Comparison of ENCODE assay signal across 10 mouse cellular contexts in the genomic region with DNA sequence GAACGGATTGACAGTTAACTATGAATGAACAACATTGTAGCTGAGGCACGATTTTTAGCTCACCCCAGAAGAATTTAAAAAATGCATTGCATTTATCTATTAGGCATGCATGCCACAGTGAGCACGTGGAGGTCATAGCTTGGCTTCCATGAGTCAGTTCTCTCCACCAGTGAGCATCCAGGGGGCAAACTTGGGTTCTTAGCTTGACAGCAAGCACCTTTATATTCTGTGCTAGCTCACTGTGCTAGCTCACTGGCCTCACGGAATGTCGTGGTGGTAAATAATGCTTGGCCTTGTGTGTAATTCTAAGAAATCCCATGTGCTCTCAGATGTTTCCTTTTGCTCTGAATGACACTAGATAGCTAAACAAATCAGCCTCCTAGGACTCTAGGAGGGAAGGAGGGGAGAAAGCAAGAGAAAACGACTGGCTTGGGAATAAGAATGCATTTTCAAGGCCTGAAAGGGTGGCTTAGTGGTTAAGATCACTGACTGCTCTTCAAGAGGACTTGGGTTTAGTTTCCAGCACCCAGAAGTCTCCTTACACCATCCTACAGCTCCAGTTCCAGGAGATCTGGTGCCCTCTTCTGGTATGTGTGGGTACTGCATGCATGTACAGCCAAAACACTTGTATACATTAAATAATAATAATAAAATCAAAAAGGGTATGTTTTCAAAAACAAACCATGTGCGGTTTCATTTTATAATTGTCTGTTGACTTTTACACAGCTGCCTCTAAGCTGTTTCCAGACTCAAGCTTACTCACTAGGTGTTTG.
DNase-seq lines count a peak whose midpoint lies in the region; ATAC-seq and TF ChIP-seq lines count a peak whose summit lies in the region.
"Had no signal": no experiment of that assay in that cellular context is flagged by ENCODE, and none has a peak within 500 bp of the region (broad histone marks: within the 10 kb centered on the region; RNA-seq: fewer than 3 reads in every experiment).

No protein-coding gene starts in this region.

- no peaks in the 10 kb centered on the region for H3K9me3 ChIP-seq in kidney, postnatal 0 days (replicated peaks; ENCODE audit: low read length)
- H3K9me3 ChIP-seq in CH12.LX (replicated peaks; ENCODE audit: low read length): peaks cover 71% of the 10 kb centered on the region

- no peak for TF ChIP-seq EP300 in CH12.LX (IDR thresholded peaks at IDR 0.05; ENCODE audit: low read length)

- dilution Hi-C loops in CH12.LX (cut with MboI; ENCODE audit: extremely low pct_ligation_motif_present, extremely low pct_unique_long_range_greater_than_20kb, low sequenced_read_pairs): no loop called here

- H3K4me3 ChIP-seq in kidney, postnatal 0 days (replicated peaks; ENCODE audit: low read depth, low read length): no peak overlapping the region
- no peak overlapping the region for H3K4me3 ChIP-seq in CH12.LX (replicated peaks in 1 of 3; ENCODE audit: low read depth in 2 of 3, low read length in 2 of 3, poor library complexity in 1 of 3)
- H3K4me3 ChIP-seq: forebrain, embryonic 12.5 days; hindbrain, embryonic 12.5 days had no signal

- no peak overlapping the region for H3K9ac ChIP-seq in kidney, postnatal 0 days (ENCODE audit: low read depth, low read length)
- no peak overlapping the region for H3K9ac ChIP-seq in CH12.LX (ENCODE audit: insufficient read depth, low read depth)
- H3K9ac ChIP-seq: forebrain, embryonic 12.5 days; hindbrain, embryonic 12.5 days had no signal

- H3K27me3 ChIP-seq in kidney, postnatal 0 days (ENCODE audit: insufficient read depth, low read length): no peaks in the 10 kb centered on the region
- H3K27me3 ChIP-seq in CH12.LX (replicated peaks): no peaks in the 10 kb centered on the region
- H3K27me3 ChIP-seq: forebrain, embryonic 12.5 days; hindbrain, embryonic 12.5 days had no signal

- TF ChIP-seq CTCF in kidney, postnatal 0 days (IDR thresholded peaks at IDR 0.05; ENCODE audit: low read depth): peak; percentile 59
- peak in 1 of 2 experiments; percentile 12; a peak in 2 of 4 replicates for TF ChIP-seq CTCF in CH12.LX (conservative IDR thresholded peaks at IDR 0.05 in 1 of 2, IDR thresholded peaks at IDR 0.05 in 1 of 2; ENCODE audit: low read depth in 2 of 2, low read length in 2 of 2)

- no peak for ATAC-seq in kidney, postnatal 0 days (replicated peaks; ENCODE audit: low FRiP score, low read depth)

- no peak for TF ChIP-seq RAD21 in CH12.LX (IDR thresholded peaks at IDR 0.05; ENCODE audit: low read depth, low read length)

- DNase-seq in kidney, postnatal 0 days (ENCODE audit: low spot score): no peak
- DNase-seq in kidney, adult 9 months: no peak
- peak; percentile 20 for DNase-seq in 3T3-L1 (ENCODE audit: low read depth, low spot score)
- peak; percentile 0 for DNase-seq in CH12.LX (ENCODE audit: extremely low read depth)
- DNase-seq in c-Kit-positive CD71-positive TER-119-positive erythroid progenitor cells, embryonic 14.5 days (ENCODE audit: low spot score): peak; percentile 14
- DNase-seq in cerebellum, adult 9-11 months: no peak
- DNase-seq in cerebellum, postnatal 14 days: no peak

- no peaks in the 10 kb centered on the region for H3K36me3 ChIP-seq in kidney, postnatal 0 days (ENCODE audit: insufficient read depth, low read length)
- no peaks in the 10 kb centered on the region for H3K36me3 ChIP-seq in CH12.LX (replicated peaks in 1 of 2; ENCODE audit: control insufficient read depth in 1 of 2, insufficient read depth in 1 of 2, low read length in 1 of 2)
- H3K36me3 ChIP-seq: forebrain, embryonic 12.5 days; hindbrain, embryonic 12.5 days had no signal

- H3K4me2 ChIP-seq in kidney, postnatal 0 days (ENCODE audit: low read length): no peak overlapping the region
- H3K4me2 ChIP-seq in CH12.LX (ENCODE audit: insufficient read depth, low read depth, poor library complexity, severe bottlenecking): no peak overlapping the region
- H3K4me2 ChIP-seq: forebrain, embryonic 12.5 days; hindbrain, embryonic 12.5 days had no signal

- no peak for TF ChIP-seq POLR2A in CH12.LX (IDR thresholded peaks at IDR 0.05; ENCODE audit: low read depth, low read length)

- H3K4me1 ChIP-seq in kidney, postnatal 0 days (replicated peaks; ENCODE audit: insufficient read depth, low read length): no peaks in the 10 kb centered on the region
- H3K4me1 ChIP-seq in CH12.LX (ENCODE audit: control insufficient read depth in 1 of 2, insufficient read depth in 2 of 2): no peaks in the 10 kb centered on the region
- H3K4me1 ChIP-seq: forebrain, embryonic 12.5 days; hindbrain, embryonic 12.5 days had no signal

- no peak overlapping the region for H3K27ac ChIP-seq in kidney, postnatal 0 days
- no peak overlapping the region for H3K27ac ChIP-seq in CH12.LX (ENCODE audit: insufficient read depth, low read depth)
- H3K27ac ChIP-seq: forebrain, embryonic 12.5 days; hindbrain, embryonic 12.5 days; macrophage had no signal

- in situ Hi-C loops in CH12.LX (cut with MboI; ENCODE audit: low pct_ligation_motif_present, low pct_unique_long_range_greater_than_20kb, low sequenced_read_pairs): no loop called here

- 74% methylated on average over 7 of the region's 7 CpGs for WGBS in kidney, postnatal 0 days

- no peaks in the 10 kb centered on the region for H3K79me2 ChIP-seq in CH12.LX (replicated peaks; ENCODE audit: control insufficient read depth, extremely low read depth, insufficient read depth, poor library complexity, severe bottlenecking)

TF ChIP-seq in CH12.LX, 34 proteins besides CTCF, POLR2A, EP300 and RAD21:
- TF ChIP-seq MXI1 (IDR thresholded peaks at IDR 0.05; ENCODE audit: low read depth, low read length) (no peak), USF1 (IDR thresholded peaks at IDR 0.05; ENCODE audit: low read depth, low read length) (no peak), MAX (IDR thresholded peaks at IDR 0.05; ENCODE audit: low read length) (no peak), IRF4 (IDR thresholded peaks at IDR 0.05; ENCODE audit: low read depth, low read length) (no peak), POLR2AphosphoS2 (IDR thresholded peaks at IDR 0.05; ENCODE audit: low read depth, low read length) (no peak), MYC (IDR thresholded peaks at IDR 0.05; ENCODE audit: low read depth, low read length) (no peak), ZKSCAN1 (IDR thresholded peaks at IDR 0.05; ENCODE audit: borderline replicate concordance, low read depth, low read length) (no peak), E2F4 (IDR thresholded peaks at IDR 0.05; ENCODE audit: insufficient replicate concordance, low read depth, low read length) (no peak), GABPA (IDR thresholded peaks at IDR 0.05; ENCODE audit: insufficient replicate concordance, low read depth, low read length) (no peak), ZC3H11A (IDR thresholded peaks at IDR 0.05; ENCODE audit: low read depth, low read length) (no peak), TCF12 (IDR thresholded peaks at IDR 0.05; ENCODE audit: low read depth, low read length) (no peak), NELFE (IDR thresholded peaks at IDR 0.05; ENCODE audit: low read depth, low read length) (no peak), CHD1 (IDR thresholded peaks at IDR 0.05; ENCODE audit: low read depth, low read length) (no peak), PAX5 (IDR thresholded peaks at IDR 0.05; ENCODE audit: low read length) (no peak), MAFK (IDR thresholded peaks at IDR 0.05; ENCODE audit: insufficient replicate concordance, low read length) (no peak), KAT2A (IDR thresholded peaks at IDR 0.05; ENCODE audit: insufficient replicate concordance, low read length) (no peak), HCFC1 (IDR thresholded peaks at IDR 0.05; ENCODE audit: low read depth, low read length) (no peak), CHD2 (IDR thresholded peaks at IDR 0.05; ENCODE audit: low read length) (no peak), USF2 (conservative IDR thresholded peaks at IDR 0.05; ENCODE audit: low read depth, low read length) (no peak), ETS1 (conservative IDR thresholded peaks at IDR 0.05; ENCODE audit: low read depth, low read length) (no peak)

Comparison
In these comparisons a context has a peak if more than half of its experiments do, and no peak if none do; other contexts are left out.
1. DNase-seq: peak in 3T3-L1 (single experiment), CH12.LX (single experiment) and c-Kit-positive CD71-positive TER-119-positive erythroid progenitor cells, embryonic 14.5 days (single experiment); none in kidney, postnatal 0 days (single experiment), kidney, adult 9 months (single experiment), cerebellum, adult 9-11 months (single experiment) and cerebellum, postnatal 14 days (0 of 2).